Mouse (Mus musculus) olfactory bulb, adult 2 months (tissue): ENCODE results near the gene Gm17949. TPM values are rescaled to one million over a fixed set of nuclear protein-coding genes. Genes with fewer than 3 reads are reported as not detected.

Experiments
- H3K27ac ChIP-seq: fragments of 200-500 bp; 2 replicates; pipeline ENCODE4 v1.5.1; 2012; ENCODE audit warnings: low read depth, low read length; ENCODE audit not compliant: insufficient read depth
- H3K4me1 ChIP-seq: fragments of 200-500 bp; 2 replicates; pipeline ENCODE4 v1.6.1; 2012; ENCODE audit warnings: low read length; ENCODE audit not compliant: control insufficient read depth, insufficient read depth
- H3K4me3 ChIP-seq: fragments of 200-500 bp; 2 replicates; pipeline ENCODE4 v1.5.1; 2012; ENCODE audit warnings: mild to moderate bottlenecking, low read depth, low read length, moderate library complexity; ENCODE audit not compliant: insufficient read depth
- CTCF ChIP-seq: fragments of 200-500 bp; IDR thresholded peaks from 2 replicates; pipeline ENCODE4 v1.5.1; 2012; ENCODE audit warnings: low read depth, mild to moderate bottlenecking, low read length, moderate library complexity; ENCODE audit not compliant: insufficient read depth
- POLR2A ChIP-seq: fragments of 200-500 bp; IDR thresholded peaks from 2 replicates; pipeline ENCODE4 v1.6.1; 2012; ENCODE audit warnings: mild to moderate bottlenecking, low read depth, low read length, moderate library complexity; ENCODE audit not compliant: insufficient read depth
- WGBS: fragments of 180-500 bp; shearing (Covaris S2); methylation state at CpG from one replicate; pipeline ENCODE4 v1.1.7; 2018; 5-methylcytosine and 5-hydroxymethylcytosine counted together
- polyA plus RNA-seq: library from polyadenylated mRNA; stranded (reverse); fragments of >200 nt; gene quantifications from 2 replicates; pipeline ENCODE4 v1.2.4, GENCODE M21; 2012; ENCODE audit warnings: low replicate concordance; ENCODE audit not compliant: missing spikeins, insufficient read depth, insufficient read length

Gene Gm17949
- polyA plus RNA-seq, 1 experiment, result not detected

DNA sequence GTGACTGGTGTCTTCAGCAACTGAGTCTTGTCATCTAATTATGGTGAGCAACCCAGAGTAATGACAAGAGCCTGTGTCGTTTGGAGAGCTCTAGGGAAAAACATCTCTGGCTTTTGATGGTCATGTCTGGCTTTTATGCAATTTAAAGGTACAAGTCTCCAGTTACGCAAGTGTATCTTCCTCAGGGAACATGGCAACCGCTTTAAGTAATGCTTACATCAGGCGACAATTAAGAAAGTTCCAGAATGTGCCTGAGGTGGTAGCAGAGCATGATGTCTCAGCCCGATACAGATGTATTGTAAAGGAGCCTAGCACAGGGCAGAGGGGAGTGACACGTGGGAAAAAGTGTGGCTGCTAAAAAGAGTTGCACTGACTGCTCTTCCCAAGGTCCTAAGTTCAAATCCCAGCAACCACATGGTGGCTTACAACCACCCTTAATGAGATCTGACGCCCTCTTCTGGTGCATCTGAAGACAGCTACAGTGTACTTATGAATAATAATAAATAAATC lies 22.3 kb upstream of the Gm17949 start:
- Histone ChIP-seq H3K4me3 (no peak overlapping the region), H3K4me1 (peaks cover 12% of the 10 kb centered on the region), H3K27ac (no peak overlapping the region)
- 66% methylated on average over 7 of the region's 7 CpGs for WGBS
- TF ChIP-seq CTCF (no peak), POLR2A (no peak)

DNA sequence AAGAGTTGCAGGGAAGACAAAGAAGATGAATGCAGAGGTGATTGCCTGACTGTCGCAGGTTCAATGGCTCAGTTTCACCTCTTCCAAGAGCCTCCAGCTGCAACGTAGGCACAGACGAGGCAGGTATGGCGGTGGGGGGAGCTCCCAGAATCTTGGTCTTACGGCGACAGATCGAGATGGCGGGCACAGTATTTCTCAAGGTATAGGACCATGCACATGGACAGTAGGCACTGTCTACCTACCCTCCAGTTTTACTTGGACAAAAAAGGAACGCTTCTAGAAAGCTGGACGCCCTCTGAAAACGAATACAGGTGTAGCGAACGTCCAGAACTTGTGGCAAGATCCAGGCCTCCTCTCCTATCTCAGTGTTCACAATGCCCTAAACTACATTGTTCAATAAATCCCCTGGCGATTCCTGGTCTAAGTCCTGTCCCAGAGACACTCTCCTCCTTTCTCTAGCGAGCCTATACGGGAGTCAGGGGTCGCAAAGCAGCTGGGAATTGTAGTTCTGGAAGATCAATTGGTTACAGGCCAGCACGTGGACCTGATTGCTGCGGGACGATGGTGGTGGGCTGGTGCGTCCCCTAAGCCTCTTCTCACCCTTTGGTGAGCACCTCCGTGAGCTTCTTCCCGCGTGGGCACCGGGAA lies 21.7 kb upstream of the Gm17949 start:
- TF ChIP-seq CTCF, result no peak
- TF ChIP-seq POLR2A, result no peak; the same call in 1 of the 2 replicates
- peak overlapping the region; percentile 46; the same call in 1 of the 2 replicates for H3K27ac ChIP-seq
- 1% methylated on average over 25 of the region's 25 CpGs for WGBS
- peak overlapping the region; percentile 71 for H3K4me3 ChIP-seq
- peaks cover 12% of the 10 kb centered on the region for H3K4me1 ChIP-seq

- peak within 1 kb of the TSS; percentile 53 for H3K27ac ChIP-seq
- no peak for TF ChIP-seq CTCF
- TF ChIP-seq POLR2A, result peak; percentile 88
- H3K4me1 ChIP-seq, result peaks cover 12% of the 10 kb centered on the region
- H3K4me3 ChIP-seq, result peak within 1 kb of the TSS; percentile 71
- under 1% methylated on average over 52 of the region's 52 CpGs for WGBS
Measured at GRCm38 (mm10) chr17:56990115-56990746, 21.0 kb upstream of the Gm17949 start, which contains the start of gene Clpp. TSS of gene Clpp (plus strand) at chr17:56990305.

DNA sequence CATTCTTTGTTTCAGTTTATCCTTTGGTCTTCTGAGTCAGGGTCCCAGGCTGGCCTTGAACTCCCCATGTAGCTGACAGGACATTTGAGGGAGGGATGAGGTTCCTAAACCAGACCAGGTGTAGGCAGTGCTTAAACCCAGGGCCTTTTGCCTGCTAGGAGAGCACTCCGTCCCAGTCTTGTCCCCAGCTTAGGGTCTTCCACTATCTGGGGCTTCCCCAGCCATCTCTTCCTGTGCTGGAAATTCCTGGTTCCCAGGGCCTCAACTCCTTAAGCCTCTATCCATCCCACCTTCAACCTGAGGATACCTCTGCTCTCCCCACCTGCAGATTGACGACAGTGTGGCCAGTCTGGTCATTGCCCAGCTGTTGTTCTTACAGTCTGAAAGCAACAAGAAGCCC lies 20.3 kb upstream of the Gm17949 start:
- Histone ChIP-seq H3K4me1 (peaks cover 12% of the 10 kb centered on the region), H3K27ac (no peak overlapping the region), H3K4me3 (peak overlapping the region; percentile 71)
- TF ChIP-seq CTCF, result no peak
- no peak for TF ChIP-seq POLR2A
- 73% methylated on average over 2 of the region's 2 CpGs for WGBS

DNA sequence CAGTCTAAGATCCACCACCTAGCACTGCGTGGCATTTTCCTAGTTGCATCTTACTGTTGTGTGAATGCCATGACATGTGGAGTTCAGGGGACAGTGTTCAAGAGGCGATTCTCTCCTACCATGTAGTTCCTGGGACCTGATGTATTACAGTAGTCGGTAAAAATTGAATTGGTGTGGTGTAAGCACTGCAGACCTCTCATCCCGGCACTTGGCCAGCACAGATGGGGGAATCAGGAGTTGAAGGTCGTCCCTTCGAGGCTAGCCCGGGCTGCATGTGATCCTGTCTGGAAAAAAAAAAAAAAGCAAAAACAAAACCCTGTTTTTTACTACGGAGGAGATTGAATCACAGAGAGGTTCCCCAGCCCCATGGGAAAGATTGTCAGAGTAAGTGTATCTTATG lies 16.2 kb upstream of the Gm17949 start:
- peaks cover 24% of the 10 kb centered on the region for H3K4me1 ChIP-seq
- 89% methylated on average over 8 of the region's 8 CpGs for WGBS
- H3K27ac ChIP-seq, result no peak overlapping the region

GRCm38 (mm10) chr17:56996506-56996905 lies 14.8 kb upstream of the Gm17949 start:
- Histone ChIP-seq H3K4me3 (no peak overlapping the region), H3K27ac (peak overlapping the region; percentile 68; the same call in 1 of the 2 replicates), H3K4me1 (peaks cover 19% of the 10 kb centered on the region)
- no peak for TF ChIP-seq POLR2A
- no peak for TF ChIP-seq CTCF
- WGBS, result 69% methylated on average over 2 of the region's 2 CpGs

More for the DNA sequence above, 16.2 kb upstream of the Gm17949 start:
- TF ChIP-seq CTCF (no peak), POLR2A (no peak)
- no peak overlapping the region for H3K4me3 ChIP-seq

- Histone ChIP-seq H3K4me3 (peak within 1 kb of the TSS; percentile 93), H3K4me1 (peaks cover 19% of the 10 kb centered on the region), H3K27ac (peak within 1 kb of the TSS; percentile 68; the same call in 1 of the 2 replicates)
- TF ChIP-seq POLR2A, result peak; percentile 79
- TF ChIP-seq CTCF, result peak; percentile 43; the same call in 1 of the 2 replicates
- under 1% methylated on average over 38 of the region's 38 CpGs for WGBS
Measured at GRCm38 (mm10) chr17:56997029-56997667, 14.1 kb upstream of the Gm17949 start, which contains the start of gene Alkbh7. TSS of gene Alkbh7 (plus strand) at chr17:56997339.

- WGBS, result 93% methylated on average over 9 of the region's 9 CpGs
- TF ChIP-seq POLR2A (no peak), CTCF (no peak)
- no peak overlapping the region for H3K4me3 ChIP-seq
- H3K4me1 ChIP-seq, result peaks cover 12% of the 10 kb centered on the region
- H3K27ac ChIP-seq, result no peak overlapping the region
Measured at GRCm38 (mm10) chr17:56999414-56999813, 11.9 kb upstream of the Gm17949 start.

- Histone ChIP-seq H3K4me1 (peaks cover 12% of the 10 kb centered on the region), H3K27ac (no peak within 1 kb of the TSS), H3K4me3 (no peak within 1 kb of the TSS)
- WGBS, result 79% methylated on average over 9 of the region's 9 CpGs
- TF ChIP-seq POLR2A (no peak), CTCF (no peak)
Measured at GRCm38 (mm10) chr17:56999968-57000609, 11.2 kb upstream of the Gm17949 start, which contains the start of gene Pspn. TSS of gene Pspn (minus strand) at chr17:57000018.
